Mouse (Mus musculus) layer of hippocampus, adult 6 months (tissue): ENCODE measurements around the gene Gm37419. TPM values are rescaled to one million over a fixed set of nuclear protein-coding genes. Genes with fewer than 3 reads are reported as not detected.

ENCODE experiments used
- long read RNA-seq, 2 experiments: library from polyadenylated mRNA; unstranded; transcript quantifications; one replicate each; pipeline ENCODE4 v2.0.0; 2019 to 2020
- polyA plus RNA-seq: library from polyadenylated mRNA; unstranded; fragments of <200 nt; fragmentation: Nextera tagmentation; gene quantifications from 2 replicates; pipeline ENCODE4 v1.2.3, GENCODE M21; 2021

The Gm37419 gene
- not detected in 2 replicates for polyA plus RNA-seq
- long read RNA-seq, experiment 1: 0 reads
- long read RNA-seq, experiment 2: 0 reads

DNA sequence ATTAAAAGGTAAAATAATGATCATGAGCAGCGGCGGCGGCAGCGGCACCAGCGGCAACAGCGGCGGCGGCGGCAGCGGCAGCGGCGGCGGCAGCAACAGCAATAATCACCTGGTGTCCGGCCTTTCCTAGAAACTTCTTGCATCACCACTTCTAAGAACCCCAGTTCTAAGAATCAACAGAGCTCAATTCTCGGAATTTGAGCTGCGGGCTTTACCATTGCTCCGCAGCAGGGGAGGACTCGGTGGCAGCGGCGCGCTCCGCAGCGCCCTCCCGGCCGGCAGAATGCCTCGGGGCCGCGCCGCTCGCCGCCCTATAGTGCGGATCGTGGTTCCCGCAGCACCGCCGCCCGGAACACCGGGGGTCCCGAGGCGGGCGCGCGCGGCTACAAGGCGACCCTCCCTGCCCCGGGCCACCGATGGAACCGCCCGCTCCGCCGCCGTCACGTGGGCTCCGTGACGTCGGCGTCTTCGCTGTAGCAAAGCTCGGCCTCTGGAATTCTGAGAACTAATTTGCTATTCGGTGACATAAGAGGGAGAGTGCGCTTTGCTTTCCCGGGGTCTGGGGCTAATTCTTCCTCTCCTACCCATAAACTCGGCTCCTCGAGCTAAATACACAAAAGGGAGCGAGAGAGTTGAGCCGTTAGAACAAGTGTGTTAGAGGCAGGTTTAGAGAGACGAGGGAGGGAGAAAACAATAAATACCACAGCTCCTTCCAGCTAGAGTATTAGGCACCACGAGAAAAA is at the start of gene Gm37419, which contains the start of gene Bcl6:
Gm37419 (plus strand) TSS at position 17 of the 743 bp plus-strand sequence.
Bcl6 (minus strand) TSS at position 387 of the 743 bp plus-strand sequence.

Other genes starting within 250 kb of the Gm37419 start
- gene Sst, start 97.5 kb upstream of the Gm37419 start, polyA plus RNA-seq: 168 TPM in 2 replicates
- not detected in 2 replicates for gene Rtp2, start 56.1 kb upstream of the Gm37419 start, polyA plus RNA-seq
- 23.0 and 25.4 TPM in 2 replicates for gene Bcl6, start 370 bp downstream of the Gm37419 start, polyA plus RNA-seq